Mouse (Mus musculus) left cerebral cortex, adult 11 months (tissue): ENCODE data around the gene Bcl2l1.

ENCODE experiments used
- DNase-seq: peaks from one replicate; pipeline ENCODE4 v3.0.0; 2022; ENCODE audit warnings: low spot score

The Bcl2l1 gene

GRCm38 (mm10) chr2:152737306-152738221 lies 94.0 kb downstream of the Bcl2l1 start:
- no peak for DNase-seq

- no peak for DNase-seq
Observed at GRCm38 (mm10) chr2:152736748-152737147, 94.8 kb downstream of the Bcl2l1 start.

- peak; percentile 53 for DNase-seq
Observed at GRCm38 (mm10) chr2:152736090-152736601, 95.4 kb downstream of the Bcl2l1 start, which contains the start of gene Id1. TSS of gene Id1 (plus strand) at chr2:152736251.

- DNase-seq: peak; percentile 81
Observed at GRCm38 (mm10) chr2:152734984-152735383, 96.5 kb downstream of the Bcl2l1 start.

GRCm38 (mm10) chr2:152734501-152734900 lies 97.0 kb downstream of the Bcl2l1 start:
- DNase-seq: no peak

GRCm38 (mm10) chr2:152733201-152733600 lies 98.3 kb downstream of the Bcl2l1 start:
- no peak for DNase-seq
